Mouse (Mus musculus) ovary, adult 18-20 months (tissue): ENCODE measurements around the gene Capn11.
A peak's percentile ranks its signal among the peaks of the same experiment; 100 is the strongest.

Experiments
- DNase-seq: peaks from one replicate; pipeline ENCODE4 v3.0.0; 2022; ENCODE audit warnings: low spot score, mixed read lengths

Gene Capn11

DNA sequence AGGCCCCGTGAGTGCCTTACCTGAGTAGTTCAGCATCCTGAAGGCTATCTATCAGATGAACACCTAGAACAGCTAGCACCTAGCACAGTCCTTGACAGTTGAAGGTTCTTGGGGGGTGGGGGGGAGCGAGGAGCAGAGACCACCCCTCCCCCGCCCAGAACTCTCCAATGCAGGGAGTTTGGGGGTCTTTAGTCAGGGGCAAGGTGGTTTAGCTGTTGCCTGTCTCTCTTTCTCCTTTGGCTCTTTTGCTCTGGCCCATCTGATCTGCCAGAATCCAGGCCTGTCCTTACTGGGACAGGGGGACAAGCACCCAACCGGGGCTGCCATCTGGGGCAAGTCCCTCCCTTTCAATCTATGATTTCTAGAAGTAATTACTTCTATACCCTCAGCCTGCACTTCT lies at the start of gene Capn11:
Gene Capn11 (minus strand): TSS at position 101 of the 400 bp plus-strand sequence.
- no peak for DNase-seq

DNA sequence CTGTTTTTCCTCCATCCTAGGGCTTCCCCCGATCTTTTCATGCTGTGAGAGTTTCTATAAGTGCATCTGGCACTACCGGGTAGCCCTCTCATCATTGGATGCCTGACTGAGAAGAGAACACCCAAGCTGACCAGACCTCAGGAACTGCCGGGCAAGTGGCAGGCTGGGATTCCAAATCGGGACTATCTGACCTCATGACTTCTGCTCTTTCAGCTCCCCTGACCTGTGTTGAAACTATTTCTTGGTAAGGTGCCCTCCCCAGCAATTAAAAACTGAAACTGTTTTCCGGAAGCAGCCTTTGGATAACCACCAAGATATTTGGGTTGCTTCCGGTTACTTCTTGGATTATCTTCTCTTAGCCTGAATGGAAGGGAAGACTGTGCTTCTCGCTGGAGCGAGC lies 49.1 kb upstream of the Capn11 start:
- DNase-seq: no peak

DNA sequence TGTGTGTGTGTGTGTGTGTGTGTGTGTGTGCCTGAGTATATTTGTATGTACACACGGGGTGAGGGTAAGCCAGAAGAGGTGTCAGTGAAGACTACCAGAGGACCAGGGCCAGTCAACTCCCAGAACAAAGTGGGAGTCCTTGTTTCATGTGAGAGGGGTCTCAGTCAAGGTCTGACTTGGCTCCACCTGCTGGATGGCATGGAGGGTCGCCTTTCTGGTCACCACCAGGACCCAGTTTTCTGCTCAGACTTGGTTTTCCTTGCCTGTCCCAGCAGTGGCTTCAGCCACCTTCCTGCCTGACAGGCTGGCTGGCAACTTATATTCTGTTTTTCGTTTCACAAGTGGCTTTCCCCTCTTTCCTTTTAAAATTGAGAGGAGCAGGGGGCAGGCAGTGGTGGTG lies 48.3 kb upstream of the Capn11 start:
- no peak for DNase-seq

DNA sequence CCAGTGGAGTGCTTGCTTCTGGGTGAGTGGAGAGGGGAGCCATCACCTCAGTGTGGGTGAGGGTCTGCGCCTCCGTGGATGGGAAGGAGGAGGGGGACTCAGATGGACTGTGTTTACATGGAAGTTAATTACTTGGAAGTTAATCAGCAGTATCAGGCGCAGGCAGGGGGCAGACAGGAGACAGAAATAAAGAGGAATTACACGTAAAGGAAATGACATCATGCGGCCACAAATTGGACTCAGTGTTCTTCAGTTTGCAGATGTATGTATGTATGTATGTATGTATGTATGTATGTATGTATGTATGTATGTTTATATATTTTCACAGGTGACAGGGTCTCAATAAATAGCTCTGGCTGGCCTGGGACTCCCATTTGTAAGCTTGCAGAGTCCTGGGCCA lies 47.7 kb upstream of the Capn11 start:
- DNase-seq: no peak

DNA sequence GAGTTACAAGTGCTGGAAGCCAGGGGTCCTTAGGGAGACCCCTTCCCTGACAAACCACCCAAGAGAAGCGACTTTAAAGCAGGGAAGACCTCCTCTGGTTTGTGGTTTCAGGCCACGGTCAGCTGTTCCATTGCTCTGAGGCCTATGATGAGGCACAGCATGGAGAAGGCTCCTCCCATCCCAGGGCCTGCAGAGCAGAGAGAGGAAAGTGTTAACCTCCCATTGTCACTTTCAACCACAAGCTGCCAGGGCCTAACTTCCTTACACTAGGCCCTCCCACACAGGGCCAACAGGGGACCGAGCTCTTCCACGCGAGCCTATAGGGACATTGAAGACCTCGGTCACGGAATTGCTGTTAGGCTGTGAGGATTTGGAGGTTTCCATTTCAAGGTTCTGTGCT lies 44.1 kb upstream of the Capn11 start:
- DNase-seq: no peak

DNA sequence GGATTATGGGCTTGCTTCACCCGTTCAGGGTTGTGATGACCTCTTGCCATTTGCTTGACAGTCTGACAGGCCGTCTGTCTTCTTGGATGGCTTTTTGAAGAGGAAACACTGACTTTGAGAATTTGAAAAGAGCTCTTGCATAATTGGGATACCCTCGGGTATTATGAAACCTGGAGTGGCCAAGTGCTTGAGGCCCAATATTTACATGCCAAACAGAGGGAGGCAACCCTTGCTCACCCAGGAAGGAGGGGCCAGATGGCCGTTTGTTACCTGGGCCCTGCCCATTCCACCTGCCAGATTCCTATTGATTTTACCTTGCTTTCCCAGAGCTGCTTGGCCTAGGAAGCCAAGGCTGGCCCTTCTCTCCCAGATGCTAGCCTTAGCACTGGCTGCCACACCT lies 43.1 kb upstream of the Capn11 start:
- DNase-seq: no peak

DNA sequence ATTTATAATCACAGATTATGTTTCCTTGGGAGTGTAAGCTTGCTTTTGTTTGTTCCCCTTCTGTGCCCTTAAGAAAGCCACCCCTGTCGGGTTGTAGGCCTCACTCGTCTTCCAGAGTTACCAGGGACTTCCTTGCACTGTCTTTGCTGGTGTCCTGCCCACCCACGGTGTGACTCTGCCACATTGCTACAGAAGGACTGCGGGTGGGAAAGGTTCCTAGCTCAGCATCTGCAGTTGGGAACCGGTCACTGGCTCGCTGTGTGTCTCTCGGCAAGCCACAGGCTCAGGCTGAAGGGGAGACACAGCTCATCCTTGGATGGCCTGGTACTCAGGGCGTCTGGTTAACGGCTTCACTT lies 42.1 kb upstream of the Capn11 start:
- DNase-seq: no peak

DNA sequence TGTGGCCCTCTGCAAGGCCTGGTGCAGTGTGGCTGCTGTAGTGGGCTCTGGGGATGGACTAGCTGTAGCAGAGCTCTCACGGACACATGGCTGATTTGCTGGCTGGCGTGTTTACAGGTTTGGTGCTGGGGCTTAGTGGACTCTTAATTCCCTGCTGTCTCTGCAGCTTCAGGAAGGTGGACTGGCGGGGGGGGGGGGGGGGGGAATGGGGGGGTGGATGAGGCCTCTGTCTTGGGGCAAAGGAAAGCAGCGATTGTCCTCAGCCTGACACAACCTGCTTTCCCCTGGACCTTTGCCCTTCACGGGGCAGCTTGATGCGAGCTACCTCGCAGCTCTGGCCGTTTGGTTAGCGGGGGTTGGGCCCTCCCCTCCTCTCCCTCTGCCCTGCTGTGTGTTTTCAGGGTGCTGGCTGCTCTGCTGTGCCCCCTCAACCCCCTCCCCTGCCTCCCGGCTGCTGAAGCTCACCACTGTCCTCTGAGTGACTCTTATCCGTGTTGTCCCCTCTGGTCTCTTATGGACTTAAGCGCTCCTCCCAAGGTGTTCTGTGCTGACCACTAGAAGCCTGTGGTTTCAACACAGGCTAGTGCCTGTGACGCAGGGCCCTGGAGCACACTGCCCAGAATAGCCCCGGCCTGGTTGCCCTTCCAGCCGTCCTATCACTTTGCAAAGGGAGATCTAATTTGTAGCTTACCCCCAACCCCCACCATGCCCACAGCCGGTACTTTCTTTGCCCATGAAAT lies 41.5 kb upstream of the Capn11 start:
- DNase-seq: no peak

DNA sequence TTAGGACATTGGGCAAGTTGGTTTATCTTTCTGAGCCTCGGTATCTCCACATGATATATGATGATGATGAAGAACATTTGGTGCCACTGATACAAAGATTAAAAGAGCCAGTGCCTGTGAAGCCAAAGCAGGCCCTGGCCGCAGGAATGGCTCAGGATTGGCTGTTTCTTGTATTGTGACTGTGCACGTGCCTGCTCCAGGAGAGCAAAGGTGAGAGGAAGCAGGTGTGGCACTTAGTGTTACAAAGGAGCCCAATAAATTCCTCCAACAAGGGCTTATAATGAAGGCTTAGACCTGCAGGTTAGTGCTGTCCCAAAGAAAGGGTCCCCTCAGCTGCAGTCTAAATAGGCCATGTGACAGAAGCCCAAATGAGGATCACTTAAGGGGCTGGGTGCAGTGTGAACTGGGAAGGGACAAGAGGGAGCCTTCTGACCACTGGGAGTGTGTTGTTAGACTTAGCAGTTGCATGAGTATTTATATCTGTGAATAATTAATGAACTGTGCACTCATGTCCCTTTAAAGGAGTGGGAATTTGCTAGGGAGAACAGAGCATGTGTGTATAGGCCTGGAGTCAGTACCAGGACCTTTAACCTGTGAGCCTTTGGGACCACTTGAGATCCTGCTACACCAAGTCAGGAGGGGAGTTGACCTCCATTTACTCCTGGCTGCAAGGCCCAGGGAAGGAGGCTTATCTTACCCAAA lies 40.1 kb upstream of the Capn11 start:
- DNase-seq: no peak

DNA sequence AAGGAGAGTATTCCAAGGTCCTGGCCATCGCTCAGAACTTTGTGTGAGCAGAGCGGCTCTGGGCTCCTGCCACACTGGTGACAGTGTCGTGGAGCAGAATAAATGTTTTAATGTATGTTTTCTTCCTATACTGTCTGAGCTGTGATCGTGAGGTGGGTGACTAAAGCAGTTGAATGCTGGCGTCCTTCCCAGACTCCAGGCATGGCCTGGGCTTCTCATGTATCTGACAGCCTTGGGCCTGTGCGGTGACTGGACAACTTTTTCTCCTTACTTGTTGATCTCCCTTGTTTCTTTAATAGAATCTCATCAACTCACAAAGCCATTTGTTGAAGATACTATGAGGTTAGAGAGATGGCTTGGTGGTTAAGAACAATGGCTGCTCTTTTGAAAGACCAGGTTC lies 39.2 kb upstream of the Capn11 start:
- DNase-seq: no peak

DNA sequence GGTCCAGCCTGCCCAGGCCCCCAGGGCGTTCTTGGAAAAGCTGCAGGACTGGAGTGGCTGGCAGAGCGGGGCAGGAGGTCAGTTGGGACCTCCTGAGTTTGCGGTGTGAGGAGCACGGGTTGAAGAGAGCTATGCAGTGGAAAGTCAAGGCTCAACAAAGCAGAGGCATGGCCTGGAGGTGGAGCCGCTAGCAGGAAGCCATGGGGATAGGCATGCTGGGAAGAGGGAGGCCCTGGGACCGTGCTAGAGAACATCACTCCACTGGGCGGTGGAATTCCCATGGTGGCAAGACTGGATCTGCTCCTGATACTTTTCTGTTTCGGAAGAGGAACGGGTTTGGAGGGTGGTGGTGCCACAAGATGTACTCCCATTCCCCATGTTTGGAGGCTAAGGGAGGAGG lies 37.9 kb upstream of the Capn11 start:
- DNase-seq: no peak

DNA sequence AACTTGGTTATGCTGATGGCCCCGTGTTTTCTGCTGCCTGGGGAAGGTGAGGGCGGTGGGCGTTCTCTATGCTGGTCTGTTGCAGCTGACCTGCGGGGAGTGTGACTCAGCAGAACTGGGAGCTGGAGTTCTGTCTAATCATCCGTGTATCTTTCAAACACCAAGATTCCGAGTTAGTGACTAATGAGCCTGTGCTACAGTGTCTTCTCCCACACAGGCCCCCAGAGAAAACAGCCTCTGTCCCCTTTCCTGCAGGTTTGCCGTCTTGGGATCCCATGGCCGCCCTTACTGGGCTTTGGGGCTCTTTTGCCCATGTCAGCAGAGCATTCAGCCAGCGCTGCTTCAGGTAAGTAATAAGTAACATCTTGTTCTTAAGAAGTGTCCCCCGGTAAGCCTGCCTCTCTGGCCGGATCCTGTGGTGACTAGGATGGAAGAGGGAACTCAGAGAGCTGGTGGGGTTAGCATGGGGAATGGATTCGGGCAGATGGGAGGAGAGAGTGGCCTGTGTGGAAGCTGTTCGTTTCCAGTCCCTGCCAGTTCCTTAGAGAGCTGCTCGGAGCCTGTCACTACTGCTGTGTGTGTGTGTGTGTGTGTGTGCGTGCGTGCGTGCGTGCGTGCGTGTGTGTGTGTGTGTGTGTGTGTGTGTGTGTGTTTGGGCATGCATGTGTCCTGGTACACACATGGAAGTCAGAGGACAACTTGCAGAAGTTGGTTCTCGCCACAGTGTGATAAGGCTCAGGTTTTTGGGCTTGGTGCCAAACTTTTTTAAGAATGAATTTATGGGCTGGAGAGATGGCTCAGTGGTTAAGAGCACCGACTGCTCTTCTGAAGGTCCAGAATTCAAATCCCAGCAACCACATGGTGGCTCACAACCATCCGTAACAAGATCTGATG lies 36.3 kb upstream of the Capn11 start:
- no peak for DNase-seq

DNA sequence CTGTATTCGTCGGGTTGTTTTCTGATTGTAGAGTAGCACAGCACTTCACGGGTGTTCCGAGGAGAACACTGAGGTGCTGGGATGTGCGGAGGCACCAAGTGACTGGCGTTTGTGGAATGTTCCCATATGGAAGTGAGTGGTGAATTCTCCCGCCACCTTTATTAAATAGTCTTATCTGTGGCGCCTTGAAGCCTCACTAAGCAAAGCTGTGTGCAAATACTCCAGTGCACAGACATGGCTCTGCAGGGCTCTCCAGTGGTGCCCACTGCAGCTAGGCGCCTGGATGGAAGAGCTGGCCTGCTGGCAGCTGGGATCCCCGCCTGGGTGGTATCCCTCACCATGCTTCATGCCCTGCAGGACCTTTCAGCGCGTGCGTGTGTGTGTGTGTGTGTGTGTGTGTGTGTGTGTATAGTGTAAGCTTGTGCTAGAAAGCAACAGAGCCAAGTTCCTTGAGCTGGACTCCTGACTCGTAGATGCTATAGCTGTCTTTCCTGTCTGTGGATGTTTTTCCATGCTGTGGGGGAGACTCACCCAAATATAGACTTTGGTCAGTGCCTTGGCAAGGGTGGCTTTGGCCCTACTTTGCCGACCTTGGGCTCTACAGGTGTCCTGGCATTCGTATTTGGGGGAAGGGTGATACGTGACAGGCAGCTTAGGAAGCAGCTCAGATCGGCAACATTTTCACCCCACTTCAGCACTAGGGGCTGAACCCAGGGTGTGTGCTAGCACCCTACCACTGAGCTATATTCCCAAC lies 34.9 kb upstream of the Capn11 start:
- DNase-seq: no peak

DNA sequence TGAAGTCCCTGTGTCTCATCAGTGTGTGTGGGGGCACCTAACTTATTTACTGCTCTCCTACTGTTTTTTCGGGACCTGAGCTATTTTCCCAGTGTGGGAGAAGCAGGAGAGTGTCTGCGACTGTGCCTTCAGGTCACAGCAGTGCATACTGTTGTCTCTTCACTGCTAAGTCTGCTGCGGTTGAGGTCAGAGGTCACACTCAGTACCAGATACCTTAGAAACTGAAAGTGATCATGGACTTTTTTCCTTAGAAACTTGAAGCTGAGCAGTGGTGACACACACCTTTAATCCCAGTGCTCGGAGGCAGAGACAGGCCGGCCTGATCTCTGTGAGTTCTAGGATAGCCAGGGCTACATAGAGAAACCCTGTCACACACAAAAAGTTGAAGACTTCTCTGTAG lies 33.0 kb upstream of the Capn11 start:
- DNase-seq: no peak

DNA sequence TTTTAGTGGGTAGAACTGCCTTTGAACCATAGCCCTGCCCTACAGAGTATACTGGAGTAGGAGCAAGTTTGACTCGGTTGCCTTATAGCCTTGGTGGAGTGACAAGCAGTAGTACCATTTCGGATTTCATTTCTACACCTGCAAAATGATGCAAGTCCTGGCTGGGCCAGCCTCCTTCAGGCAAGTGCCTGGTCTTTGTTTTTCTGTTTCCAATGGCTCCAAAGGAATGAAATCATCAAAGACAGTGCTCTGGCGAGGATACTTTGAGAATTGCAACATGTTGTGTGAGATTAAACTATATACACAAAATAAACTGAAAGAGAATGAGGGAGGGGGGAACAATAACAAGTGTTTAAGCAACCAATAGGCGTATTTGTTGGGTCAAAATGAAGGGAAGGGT lies 30.9 kb upstream of the Capn11 start:
- DNase-seq: no peak

DNA sequence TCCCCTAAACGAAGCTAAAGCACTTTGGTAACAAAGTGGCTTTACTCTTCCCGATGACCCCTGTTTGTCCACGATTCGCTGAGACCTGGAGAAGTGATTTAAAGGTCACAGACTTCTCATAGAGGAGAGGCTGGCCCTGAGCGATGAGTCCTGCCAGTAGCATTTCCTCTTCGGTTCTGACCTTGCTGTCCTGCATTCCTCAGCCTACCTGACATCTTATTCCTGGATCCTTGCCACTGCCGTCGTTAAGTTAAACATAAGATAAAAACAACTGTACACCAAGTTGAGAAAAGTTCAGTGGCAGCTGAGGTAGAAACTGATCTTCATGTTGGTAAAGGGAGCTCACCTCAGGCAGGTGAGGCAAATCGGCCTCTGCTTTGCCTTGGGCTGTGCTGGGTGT lies 30.0 kb upstream of the Capn11 start:
- DNase-seq: no peak

DNA sequence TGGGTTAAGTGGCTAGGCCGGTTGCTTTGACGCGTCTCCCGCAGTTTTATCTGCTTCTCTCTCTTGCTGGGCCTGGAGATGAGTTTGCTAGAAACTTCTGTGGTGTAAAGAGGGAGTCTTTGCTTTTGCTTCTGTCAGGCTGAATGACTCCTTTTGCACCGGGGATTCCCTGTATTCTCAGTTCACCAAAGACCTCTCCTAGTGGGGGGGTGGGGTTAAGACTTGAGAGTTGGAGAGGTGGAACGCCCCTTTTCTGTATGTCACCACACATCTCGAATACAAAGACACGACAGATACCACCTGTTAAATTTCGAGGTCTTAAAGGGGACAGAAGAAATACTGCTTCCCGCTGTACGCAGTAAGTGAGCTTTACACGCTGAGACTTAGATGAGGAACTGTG lies 27.6 kb upstream of the Capn11 start, which contains the start of gene Tmem63b:
Gene Tmem63b (minus strand): TSS at position 190 of the 400 bp plus-strand sequence.
- no peak for DNase-seq

DNA sequence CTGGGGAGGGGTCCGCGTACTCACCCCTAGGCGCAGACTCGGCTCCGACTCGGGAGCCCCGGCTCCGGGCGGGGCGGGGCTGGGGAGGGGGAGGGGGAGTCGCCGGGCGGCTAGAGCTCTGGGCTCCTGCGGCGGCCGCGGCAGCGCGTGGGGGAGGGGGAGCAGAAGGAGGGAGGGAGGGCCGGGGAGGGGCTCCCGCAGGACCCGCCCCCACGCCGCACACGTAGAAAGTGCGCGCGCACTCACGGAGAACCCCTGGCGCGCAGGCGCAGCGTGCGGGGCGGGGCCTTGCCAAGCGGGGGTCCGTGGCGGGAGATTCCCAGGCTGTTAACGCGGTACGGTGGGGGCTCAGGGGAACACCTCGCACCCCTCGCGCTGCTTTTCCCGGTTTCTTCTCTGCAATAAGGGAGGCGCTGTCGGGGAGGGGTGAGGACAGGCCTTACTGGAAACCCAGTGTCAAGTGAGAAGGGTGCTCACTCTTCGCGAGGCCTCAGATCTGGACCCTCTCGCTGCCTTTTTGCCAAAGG lies 27.0 kb upstream of the Capn11 start, which contains the start of gene Mrpl14:
Gene Mrpl14 (plus strand): TSS at position 230 of the 527 bp plus-strand sequence.
- DNase-seq: peak; percentile 83

DNA sequence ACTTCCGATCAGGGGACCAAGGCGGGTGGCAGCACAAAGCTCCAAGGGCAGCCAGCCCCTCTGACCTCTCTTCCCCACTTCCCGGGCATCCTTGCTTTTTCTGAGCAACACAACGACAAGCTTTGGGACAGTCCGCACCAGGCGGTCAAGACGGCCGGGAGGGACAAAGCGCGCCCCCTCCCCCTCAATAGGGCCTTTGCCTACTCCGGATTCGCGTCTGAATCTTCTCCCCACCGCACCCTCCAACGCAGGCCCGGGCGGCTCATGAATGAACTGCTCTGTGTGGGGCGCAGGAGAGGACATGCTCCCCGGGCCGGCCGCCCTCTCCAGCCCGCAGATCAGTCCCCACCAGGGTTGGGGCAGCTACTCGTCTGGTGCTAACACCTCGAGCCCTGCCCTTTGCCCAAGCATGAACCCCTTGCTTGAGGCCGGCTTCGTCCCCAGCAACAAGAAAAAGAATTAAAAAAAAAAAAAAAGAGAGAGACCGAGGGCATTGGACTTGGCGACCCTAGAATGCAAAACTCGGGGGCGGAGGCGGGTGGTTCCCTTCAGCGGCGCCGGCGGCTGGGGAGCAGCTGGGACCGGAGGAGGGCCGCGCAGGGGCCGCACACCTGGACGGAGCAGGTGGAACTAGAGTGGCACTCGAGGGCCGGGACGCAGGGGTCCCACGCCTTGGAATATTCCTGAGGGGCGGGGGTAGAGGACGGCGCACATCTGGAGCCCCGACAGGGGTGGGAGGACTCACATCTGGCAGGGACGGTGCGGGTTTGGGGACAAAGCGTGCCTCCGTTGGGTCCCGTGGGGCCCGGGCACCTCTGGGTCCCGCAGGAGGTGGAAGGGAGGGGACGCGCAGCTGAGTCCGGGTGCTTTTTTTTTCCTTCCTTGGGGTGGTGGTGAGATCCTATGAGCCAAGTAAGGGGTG lies 26.3 kb upstream of the Capn11 start:
- no peak for DNase-seq

DNA sequence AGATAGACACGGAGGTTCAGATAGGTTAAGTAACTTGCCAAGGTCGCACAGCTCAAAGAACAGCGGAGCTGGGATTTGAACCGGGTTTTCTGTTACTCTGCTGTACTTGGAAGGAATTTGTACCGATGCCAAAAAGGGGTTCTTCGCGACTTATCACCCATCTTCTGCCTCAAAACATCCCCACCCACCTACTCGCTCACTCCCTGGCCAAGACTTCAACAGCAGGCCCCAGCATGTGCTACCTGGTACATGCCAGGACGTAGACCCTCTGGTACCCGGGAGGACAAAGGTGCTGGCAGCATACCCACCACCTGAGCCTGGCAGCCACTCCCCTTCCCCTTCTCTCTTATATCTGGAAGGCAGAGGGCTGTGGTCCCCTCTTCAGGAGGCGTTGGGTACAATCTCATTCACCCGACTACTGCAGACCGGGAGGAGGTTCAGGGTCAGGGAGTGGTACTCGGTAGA lies 25.6 kb upstream of the Capn11 start:
- no peak for DNase-seq
